Mouse (Mus musculus) bone marrow macrophage, adult 2 months (primary cell): Measurements from ENCODE around the gene Nup107.

Experiments
- CTCF ChIP-seq: IDR thresholded peaks from 2 replicates; pipeline ENCODE4 v1.5.1; 2012; ENCODE audit warnings: low read depth, mild to moderate bottlenecking, low read length, moderate library complexity
- POLR2A ChIP-seq: IDR thresholded peaks from 2 replicates; pipeline ENCODE4 v1.6.1; 2012; ENCODE audit warnings: mild to moderate bottlenecking, low read depth, low read length, borderline replicate concordance

DNA sequence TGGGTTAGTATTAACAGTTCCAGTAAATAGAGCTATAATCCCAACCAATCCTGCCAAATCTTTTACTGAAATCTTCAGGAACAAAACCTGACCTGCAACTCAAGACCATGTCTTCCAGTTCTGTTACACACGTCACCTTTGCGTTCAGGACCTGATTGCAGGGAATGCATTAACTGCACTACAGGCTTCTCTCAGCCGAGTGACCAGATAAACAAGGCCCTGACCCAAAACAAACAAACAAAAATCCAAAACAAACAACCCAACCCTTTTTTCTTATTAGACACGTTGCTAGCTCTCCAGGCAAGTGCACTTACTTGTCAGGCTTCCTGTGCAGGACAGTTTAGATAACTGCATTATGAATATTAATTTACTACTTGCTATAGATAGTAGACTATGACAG, 36.0 kb upstream of the Nup107 start:
- TF ChIP-seq POLR2A (no peak), CTCF (no peak)
